Mouse (Mus musculus): ENCODE results near the gene Col5a2.
A peak's percentile ranks its signal among the peaks of the same experiment; 100 is the strongest.
"Not testable (repeated sequence)": the region's sequence is repeated elsewhere in the genome, so short reads cannot be mapped to it uniquely, and the experiment has no call there.

Gene Col5a2

GRCm38 (mm10) chr1:45502865-45503332 lies at the start of gene Col5a2:
TSS of gene Col5a2 (minus strand) at chr1:45503282.
- peak; percentile 30 to 35 for DNase-seq

GRCm38 (mm10) chr1:45550531-45550930 lies 47.4 kb upstream of the Col5a2 start:
- DNase-seq: no peak

GRCm38 (mm10) chr1:45541888-45542287 lies 38.8 kb upstream of the Col5a2 start:
- no peak for DNase-seq

- DNase-seq: no peak
Measured at GRCm38 (mm10) chr1:45541161-45541560, 38.1 kb upstream of the Col5a2 start.

GRCm38 (mm10) chr1:45531486-45531885 lies 28.4 kb upstream of the Col5a2 start:
- no peak for DNase-seq

GRCm38 (mm10) chr1:45527476-45527875 lies 24.4 kb upstream of the Col5a2 start:
- DNase-seq: not testable (repeated sequence)

- DNase-seq: peak; percentile 17 to 68
Measured at GRCm38 (mm10) chr1:45523601-45524000, 20.5 kb upstream of the Col5a2 start.

- peak; percentile 8 to 62 for DNase-seq
Measured at GRCm38 (mm10) chr1:45521486-45521885, 18.4 kb upstream of the Col5a2 start.

- no peak for DNase-seq
Measured at GRCm38 (mm10) chr1:45502241-45502741, 791 bp downstream of the Col5a2 start.

GRCm38 (mm10) chr1:45501437-45501836 lies 1.6 kb downstream of the Col5a2 start:
- DNase-seq: no peak

GRCm38 (mm10) chr1:45500456-45500855 lies 2.6 kb downstream of the Col5a2 start:
- no peak for DNase-seq

- DNase-seq: no peak
Measured at GRCm38 (mm10) chr1:45495025-45495424, 8.1 kb downstream of the Col5a2 start.

- no peak for DNase-seq
Measured at GRCm38 (mm10) chr1:45492130-45492723, 10.9 kb downstream of the Col5a2 start.

- no peak for DNase-seq
Measured at GRCm38 (mm10) chr1:45490451-45490850, 12.6 kb downstream of the Col5a2 start.

- DNase-seq: no peak
Measured at GRCm38 (mm10) chr1:45488291-45488690, 14.8 kb downstream of the Col5a2 start.

- DNase-seq: no peak
Measured at GRCm38 (mm10) chr1:45483001-45483400, 20.1 kb downstream of the Col5a2 start.

- DNase-seq: no peak
Measured at GRCm38 (mm10) chr1:45481876-45482275, 21.2 kb downstream of the Col5a2 start.

- DNase-seq: no peak
Measured at GRCm38 (mm10) chr1:45479087-45479486, 24.0 kb downstream of the Col5a2 start.

GRCm38 (mm10) chr1:45472751-45473150 lies 30.3 kb downstream of the Col5a2 start:
- DNase-seq: no peak

- DNase-seq: no peak
Measured at GRCm38 (mm10) chr1:45460767-45461166, 42.3 kb downstream of the Col5a2 start.

- no peak for DNase-seq
Measured at GRCm38 (mm10) chr1:45455763-45456162, 47.3 kb downstream of the Col5a2 start.

GRCm38 (mm10) chr1:45448856-45449255 lies 54.2 kb downstream of the Col5a2 start:
- DNase-seq: no peak

GRCm38 (mm10) chr1:45431922-45432321 lies 71.2 kb downstream of the Col5a2 start:
- peak; percentile 21 to 53 for DNase-seq

GRCm38 (mm10) chr1:45430520-45430919 lies 72.6 kb downstream of the Col5a2 start:
- DNase-seq: peak; percentile 12 to 24

GRCm38 (mm10) chr1:45429145-45429544 lies 73.9 kb downstream of the Col5a2 start:
- not testable (repeated sequence) for DNase-seq
